Mouse (Mus musculus) forelimb bud, embryonic 11.5 days (tissue): ENCODE measurements at regions not wholly inside any gene's neighbourhood (a gene's known extent, or its start where the extent isn't known, plus 50 kb on each side); places are given as distances from the start of the nearest gene placed in this dataset.
A peak's percentile ranks its signal among the peaks of the same experiment; 100 is the strongest.

Experiments
- DNase-seq: peaks from one replicate; pipeline ENCODE4 v3.0.0-alpha.2; 2012; ENCODE audit warnings: low read depth, low spot score

DNA sequence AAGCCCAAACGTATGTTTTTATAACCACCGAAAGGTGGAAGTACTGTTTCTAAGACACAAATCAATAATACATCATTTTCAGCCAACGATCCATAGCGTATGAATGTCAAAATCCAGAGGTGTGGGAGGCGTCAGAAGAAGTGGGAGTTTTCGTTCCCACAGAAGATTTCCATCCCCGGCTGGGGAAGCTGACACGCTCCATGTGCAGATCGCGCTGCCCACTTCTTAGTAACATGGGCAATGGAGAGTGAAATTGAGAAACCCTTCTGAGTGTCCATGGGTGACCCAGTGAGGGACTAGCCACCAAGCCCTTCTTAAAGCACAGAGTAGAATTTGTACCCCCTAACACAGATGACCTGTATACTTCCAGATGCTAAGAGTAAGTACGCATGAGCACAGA, 110.1 kb upstream of the Sh3bp4 start:
- DNase-seq = no peak

DNA sequence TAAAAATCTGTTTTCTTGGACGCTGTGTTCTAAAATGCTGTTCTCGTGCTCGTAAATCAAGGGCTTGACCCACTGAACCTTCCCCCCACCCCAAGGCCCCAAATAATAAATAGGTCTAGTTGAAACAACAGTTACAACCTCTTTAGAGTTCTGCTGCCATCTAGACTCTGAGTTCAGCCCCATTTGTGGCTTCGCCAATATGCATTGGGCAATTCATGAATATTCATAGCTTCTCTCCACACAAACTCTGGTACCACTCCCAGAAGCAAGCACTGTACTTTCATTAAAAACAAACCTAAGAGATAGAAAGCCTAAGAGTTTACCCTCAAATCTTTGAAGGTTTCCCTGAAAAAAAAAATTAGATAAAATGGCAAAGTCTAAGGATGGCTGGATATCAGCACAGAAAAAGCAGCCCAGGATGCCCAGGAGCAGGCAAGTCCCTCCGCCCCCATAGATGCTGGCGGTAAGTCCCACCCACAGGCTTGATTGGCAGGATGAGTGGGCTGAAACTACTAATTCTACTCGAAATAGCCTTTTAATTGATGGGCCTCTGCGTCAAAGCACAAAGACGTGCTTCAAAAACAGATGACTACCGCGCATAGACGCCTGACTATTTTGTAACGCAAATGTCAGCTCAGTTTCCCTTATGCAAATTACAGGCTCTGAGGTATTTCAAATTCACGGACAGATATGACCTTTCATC, 106.0 kb upstream of the Sh3bp4 start:
- DNase-seq = no peak

GRCm38 (mm10) chr1:88966416-88966815, 103.8 kb upstream of the Sh3bp4 start:
- no peak for DNase-seq

- DNase-seq = no peak
These were observed 102.1 kb upstream of the Sh3bp4 start for GRCm38 (mm10) chr1:88968142-88968541.

DNA sequence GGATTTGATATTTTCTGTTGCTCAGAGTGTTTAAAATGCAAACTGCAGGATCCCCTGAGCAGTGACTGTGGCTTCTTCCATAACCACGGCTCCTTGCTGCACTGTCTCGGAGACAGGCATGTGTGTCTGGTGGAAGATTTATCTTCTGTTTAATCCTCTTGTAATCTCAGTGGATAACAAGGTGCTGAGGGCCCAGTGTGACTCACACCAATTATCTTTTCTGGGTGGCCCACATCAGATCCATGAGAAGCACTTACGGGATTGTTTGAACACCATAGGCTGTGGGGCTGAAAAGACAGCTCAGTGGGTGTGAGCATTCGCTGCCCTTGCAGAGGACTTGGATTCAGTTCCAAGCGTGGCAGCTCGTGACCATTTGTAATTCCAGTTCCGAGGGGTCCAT, 101.2 kb upstream of the Sh3bp4 start:
- no peak for DNase-seq

GRCm38 (mm10) chr1:88969630-88970029, 100.6 kb upstream of the Sh3bp4 start:
- no peak for DNase-seq

DNA sequence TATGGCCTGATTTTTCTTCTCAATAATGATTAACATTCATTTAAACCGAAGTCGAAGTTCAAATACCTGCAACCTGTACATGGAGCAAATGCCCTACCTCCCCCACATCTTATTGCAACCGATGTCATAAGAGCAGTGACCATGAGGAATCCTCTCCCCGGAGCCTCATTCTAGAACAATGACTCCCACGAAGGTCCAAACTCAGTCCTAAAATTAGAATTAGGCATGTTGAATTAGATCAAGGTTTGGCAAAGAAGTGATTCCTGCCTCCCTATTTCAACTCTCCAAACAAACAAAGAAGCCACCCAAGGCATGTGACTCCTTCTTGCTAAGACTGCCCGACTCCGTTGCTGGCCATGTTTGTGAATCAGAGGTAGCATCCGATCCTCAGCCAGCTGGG, 94.1 kb upstream of the Sh3bp4 start:
- no peak for DNase-seq

GRCm38 (mm10) chr1:88988011-88988695, 82.1 kb upstream of the Sh3bp4 start:
- no peak for DNase-seq

- DNase-seq = peak; percentile 19
These were observed 75.5 kb upstream of the Sh3bp4 start for GRCm38 (mm10) chr1:88994588-88995331.

DNA sequence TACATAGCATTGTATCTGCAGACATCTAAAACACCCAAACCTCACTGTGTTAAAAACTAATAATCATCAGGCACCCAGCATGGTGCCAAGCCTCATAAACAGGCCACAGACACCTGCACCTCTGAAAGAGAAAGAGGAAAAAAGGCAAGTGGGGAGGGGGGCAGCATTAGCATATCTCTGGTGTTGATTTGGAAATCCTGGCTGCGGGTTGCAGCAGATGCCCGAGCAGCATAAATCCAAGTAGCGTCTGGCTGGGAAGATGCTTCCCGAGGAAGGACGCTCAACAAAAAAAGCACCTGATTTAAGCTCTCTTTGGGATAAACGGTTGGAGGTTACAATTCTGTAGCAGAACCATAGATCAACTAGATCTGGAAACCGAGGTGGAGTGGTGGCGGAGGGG, 74.3 kb upstream of the Sh3bp4 start:
- DNase-seq = peak; percentile 35

GRCm38 (mm10) chr1:88996657-88997056, 73.6 kb upstream of the Sh3bp4 start:
- DNase-seq = no peak

DNA sequence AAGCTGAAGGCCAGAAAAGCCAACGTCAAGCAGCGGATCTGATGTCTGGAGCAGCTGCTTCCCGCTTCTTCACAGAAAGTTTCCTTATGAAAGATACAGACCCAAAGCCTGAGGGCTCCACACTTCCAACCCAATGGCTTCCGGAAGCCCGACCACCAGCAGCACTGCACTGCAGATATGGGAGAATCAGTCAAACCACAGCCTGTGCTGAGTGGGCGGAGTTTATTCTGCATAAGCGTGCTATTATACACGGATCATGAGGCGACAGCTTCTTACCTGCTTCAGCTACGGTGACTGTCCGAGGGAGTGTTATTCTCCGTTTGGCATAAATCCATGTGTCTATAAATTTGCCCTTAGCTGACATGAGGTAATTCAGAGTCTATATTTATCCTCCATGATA, 72.4 kb upstream of the Sh3bp4 start:
- DNase-seq = no peak

- DNase-seq = no peak
These were observed 67.9 kb upstream of the Sh3bp4 start for GRCm38 (mm10) chr1:89002326-89002725.

- DNase-seq = no peak
These were observed 66.5 kb upstream of the Sh3bp4 start for GRCm38 (mm10) chr1:89003752-89004151.

GRCm38 (mm10) chr1:89007476-89007875, 62.7 kb upstream of the Sh3bp4 start:
- no peak for DNase-seq

DNA sequence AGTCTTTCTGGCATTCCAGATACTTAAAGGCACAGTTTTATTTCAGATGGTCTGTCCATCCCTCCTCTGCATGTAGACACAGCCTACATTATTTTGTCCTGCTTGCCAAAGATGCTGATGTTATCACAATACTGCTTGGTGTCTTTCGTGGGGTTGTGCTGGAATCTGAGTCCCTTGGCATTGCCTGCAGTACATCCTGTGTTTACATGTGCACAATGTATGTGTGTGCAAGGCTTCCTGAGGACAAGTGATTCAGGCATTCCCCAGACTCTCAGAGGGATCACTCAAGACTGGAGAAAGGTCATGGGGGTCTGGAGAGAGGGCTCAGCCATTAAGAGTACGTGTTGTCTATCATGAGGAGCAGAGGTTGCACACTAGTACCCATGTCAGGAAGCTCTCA, 60.0 kb upstream of the Sh3bp4 start:
- DNase-seq = no peak

- DNase-seq = no peak
These were observed 58.8 kb upstream of the Sh3bp4 start for GRCm38 (mm10) chr1:89011454-89011853.

- peak; percentile 42 for DNase-seq
These were observed 54.8 kb upstream of the Sh3bp4 start for GRCm38 (mm10) chr1:89015385-89015784.

DNA sequence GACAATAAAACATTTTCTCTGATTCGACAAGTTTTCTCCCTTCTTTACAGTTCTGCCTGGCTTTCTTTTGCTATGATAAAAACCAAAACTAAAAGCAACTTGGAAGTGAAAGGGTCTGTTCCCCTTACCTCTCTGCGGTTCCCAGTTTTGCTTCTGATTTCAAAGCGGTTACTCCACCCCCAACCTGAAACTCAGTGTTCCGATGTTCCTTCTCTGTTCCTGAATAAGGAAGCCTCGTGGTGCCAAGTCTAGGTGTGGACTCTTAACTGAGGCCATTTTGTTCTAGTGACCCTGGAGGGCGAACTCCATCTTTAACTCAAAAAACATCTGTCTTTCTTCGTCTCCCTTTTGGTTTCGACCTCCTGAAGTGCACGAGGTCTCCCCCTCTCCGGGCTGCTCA, 54.4 kb upstream of the Sh3bp4 start:
- no peak for DNase-seq

DNA sequence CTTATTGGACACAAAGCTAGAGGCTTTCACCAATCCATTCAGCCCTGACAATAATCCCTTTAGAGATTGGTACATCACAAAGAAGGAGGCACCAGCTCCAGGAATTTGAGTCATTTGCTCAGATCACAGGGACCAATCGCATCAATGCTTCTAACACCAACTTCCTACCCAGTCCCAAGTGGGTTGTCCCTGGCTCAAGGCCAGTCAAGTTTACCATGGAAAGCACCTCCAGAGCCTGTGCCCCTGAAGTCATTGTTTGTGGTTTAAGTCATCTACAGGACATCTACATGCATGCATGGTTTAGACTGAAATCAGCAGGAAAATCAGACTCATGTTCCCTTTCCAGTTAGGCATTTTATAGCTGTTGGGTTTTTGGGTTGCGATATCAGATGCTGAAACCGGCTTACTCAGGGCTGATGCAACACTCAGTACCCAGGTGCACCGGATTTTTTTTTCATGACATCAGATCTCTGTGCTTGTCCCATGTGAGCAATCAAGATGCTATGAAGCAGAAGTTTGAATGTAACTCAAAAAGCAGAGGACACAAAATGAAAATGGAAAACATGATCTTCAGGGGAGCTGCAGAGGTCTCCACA, 50.3 kb upstream of the Sh3bp4 start:
- DNase-seq = no peak
